Mouse (Mus musculus): ENCODE measurements around the gene Ccdc88a. TPM values are rescaled to one million over a fixed set of nuclear protein-coding genes. Genes with fewer than 3 reads are reported as not detected.

Gene Ccdc88a
- polyA plus RNA-seq, 1 experiment: 14.4 TPM

DNA sequence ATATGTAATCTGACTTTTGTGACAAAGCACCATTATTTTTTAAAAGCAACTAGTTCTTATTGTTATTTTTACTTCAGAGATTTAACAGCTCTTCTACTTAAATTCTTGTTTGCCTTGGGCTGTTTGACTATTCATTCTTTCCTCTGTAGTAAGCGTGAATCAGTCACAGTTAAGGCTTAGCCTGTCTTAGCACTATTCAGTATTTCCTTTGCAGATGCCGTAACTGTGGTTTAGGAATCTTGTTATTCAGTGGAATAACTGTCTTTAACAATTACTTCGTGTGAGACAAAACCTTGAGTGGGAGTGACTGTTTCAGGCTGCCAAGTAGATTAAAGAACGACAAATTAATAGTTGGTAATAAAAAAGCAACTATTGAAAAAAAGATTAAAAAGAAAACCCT lies 16.5 kb downstream of the Ccdc88a start:
- DNase-seq: no peak
- no peak overlapping the region for H3K4me3 ChIP-seq (replicated peaks; ENCODE audit: insufficient read depth, low read depth, low read length)
- 84% methylated on average over 4 of the region's 4 CpGs for WGBS
- no peaks in the 10 kb centered on the region; the same call in 1 of the 2 replicates for H3K27me3 ChIP-seq (ENCODE audit: control insufficient read depth, insufficient read depth, low read length)
- H3K4me1 ChIP-seq (ENCODE audit: control insufficient read depth, insufficient read depth, low read length): no peaks in the 10 kb centered on the region
- no peak overlapping the region for H3K27ac ChIP-seq (ENCODE audit: insufficient read depth, low read length)
- TF ChIP-seq POLR2A (IDR thresholded peaks at IDR 0.05; ENCODE audit: borderline replicate concordance, insufficient read depth, low read length): no peak

DNA sequence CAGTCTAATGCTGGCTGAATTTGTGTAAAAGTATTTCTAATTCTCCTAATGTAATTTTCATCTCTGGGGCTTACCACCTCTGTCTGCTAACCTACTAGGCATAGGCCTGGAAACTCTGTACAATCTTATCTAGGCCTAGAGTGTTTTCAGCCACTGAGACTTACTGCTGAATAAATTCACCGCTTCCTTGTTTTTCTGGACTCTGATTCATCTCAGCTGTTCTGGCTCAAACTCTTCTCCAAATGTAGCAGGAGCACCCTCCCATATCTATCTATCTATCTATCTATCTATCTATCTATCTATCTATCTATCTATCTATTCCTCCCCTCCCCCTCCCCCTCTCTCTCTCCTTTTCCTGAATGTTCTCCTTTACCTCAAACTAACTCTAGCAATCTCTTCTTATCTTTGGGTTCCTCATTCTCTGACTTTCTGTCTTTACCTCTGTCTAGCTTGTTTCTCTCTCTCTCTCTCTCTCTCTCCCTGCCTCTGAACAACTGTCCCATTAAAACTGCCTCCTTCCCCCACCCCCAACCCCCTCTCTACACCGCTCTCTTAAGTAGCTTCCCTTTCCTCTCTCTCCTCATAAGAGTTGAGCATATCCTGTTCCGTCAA lies 21.8 kb downstream of the Ccdc88a start:
- no peak for TF ChIP-seq POLR2A (IDR thresholded peaks at IDR 0.05; ENCODE audit: borderline replicate concordance, insufficient read depth, low read length)
- Histone ChIP-seq H3K27ac (ENCODE audit: insufficient read depth, low read length) (no peak overlapping the region), H3K4me1 (ENCODE audit: control insufficient read depth, insufficient read depth, low read length) (no peaks in the 10 kb centered on the region), H3K4me3 (replicated peaks; ENCODE audit: insufficient read depth, low read depth, low read length) (no peak overlapping the region), H3K27me3 (ENCODE audit: control insufficient read depth, insufficient read depth, low read length) (no peaks in the 10 kb centered on the region; the same call in 1 of the 2 replicates)
- WGBS: 95% methylated on average over 3 of the region's 3 CpGs
- no peak for DNase-seq

DNA sequence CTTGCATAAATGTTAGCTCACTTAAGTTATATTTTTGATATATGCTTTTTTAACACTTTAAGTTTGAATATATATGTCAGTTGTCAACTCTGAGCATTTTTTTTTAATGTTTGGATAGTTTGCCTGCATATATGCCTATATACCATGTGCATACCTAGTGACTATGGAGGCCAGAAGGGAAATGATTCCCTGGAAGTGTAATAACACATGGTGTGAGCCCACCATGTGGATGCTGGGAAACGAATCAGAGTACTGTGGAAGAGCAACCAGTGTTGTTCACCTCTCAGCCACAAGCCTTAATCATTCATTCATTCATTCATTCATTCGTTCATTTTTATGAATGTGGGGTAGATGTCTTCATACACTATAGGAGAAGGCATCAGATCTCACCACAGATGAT lies 26.9 kb downstream of the Ccdc88a start:
- 93% methylated on average over 2 of the region's 2 CpGs for WGBS
- TF ChIP-seq POLR2A (IDR thresholded peaks at IDR 0.05; ENCODE audit: borderline replicate concordance, insufficient read depth, low read length): no peak
- TF ChIP-seq CTCF (IDR thresholded peaks at IDR 0.05; ENCODE audit: borderline replicate concordance, insufficient read depth, low read depth, low read length): no peak
- no peaks in the 10 kb centered on the region for H3K4me1 ChIP-seq (ENCODE audit: control insufficient read depth, insufficient read depth, low read length)
- no peak overlapping the region for H3K27ac ChIP-seq (ENCODE audit: insufficient read depth, low read length)
- DNase-seq: no peak
- no peaks in the 10 kb centered on the region for H3K27me3 ChIP-seq (ENCODE audit: control insufficient read depth, insufficient read depth, low read length)
- no peak overlapping the region for H3K4me3 ChIP-seq (replicated peaks; ENCODE audit: insufficient read depth, low read depth, low read length)

DNA sequence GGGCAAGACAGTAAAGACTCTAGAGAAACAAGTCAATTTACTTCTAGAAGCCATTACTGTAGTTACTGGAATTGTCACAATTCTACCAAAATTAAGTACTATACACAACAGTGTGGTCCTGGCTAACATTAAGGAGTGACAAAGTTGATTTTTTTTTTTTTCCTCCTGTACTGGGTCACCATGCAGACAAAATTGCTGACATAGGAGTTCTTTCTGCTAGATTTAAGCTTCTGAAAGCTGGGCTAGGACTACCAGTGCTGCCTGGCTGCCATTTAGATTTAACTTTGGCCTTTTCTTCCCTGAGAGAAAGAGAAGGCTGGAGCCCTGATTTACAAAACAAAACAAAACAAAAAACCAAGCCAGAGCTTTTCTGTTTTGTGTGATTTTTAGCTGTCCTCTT lies 32.8 kb downstream of the Ccdc88a start:
- H3K4me3 ChIP-seq (replicated peaks; ENCODE audit: insufficient read depth, low read depth, low read length): no peak overlapping the region
- H3K4me1 ChIP-seq (ENCODE audit: control insufficient read depth, insufficient read depth, low read length): no peaks in the 10 kb centered on the region
- no peaks in the 10 kb centered on the region for H3K27me3 ChIP-seq (ENCODE audit: control insufficient read depth, insufficient read depth, low read length)
- H3K27ac ChIP-seq (ENCODE audit: insufficient read depth, low read length): no peak overlapping the region
- no peak for DNase-seq
- TF ChIP-seq CTCF (IDR thresholded peaks at IDR 0.05; ENCODE audit: borderline replicate concordance, insufficient read depth, low read depth, low read length) (no peak), POLR2A (IDR thresholded peaks at IDR 0.05; ENCODE audit: borderline replicate concordance, insufficient read depth, low read length) (no peak)

DNA sequence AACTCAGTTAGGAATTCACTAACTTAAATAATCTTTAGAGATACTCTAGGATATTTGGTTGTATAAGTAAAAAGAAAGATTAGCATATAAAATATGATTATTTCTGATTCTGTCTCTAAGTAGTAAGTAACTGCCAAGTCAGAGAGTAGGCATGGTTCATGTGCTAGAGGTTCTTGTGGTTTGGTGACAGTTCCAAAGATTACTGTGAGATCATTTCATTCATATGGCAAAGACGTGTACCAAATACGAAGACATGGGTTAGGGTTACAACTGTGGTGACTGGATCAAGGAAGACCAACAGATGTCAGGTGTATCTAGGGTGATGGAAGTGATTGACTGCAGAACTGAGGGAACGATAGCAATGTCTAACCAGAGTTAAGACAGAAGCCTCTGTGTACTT lies 50.0 kb downstream of the Ccdc88a start:
- DNase-seq: no peak
- no peak overlapping the region for H3K27ac ChIP-seq (ENCODE audit: insufficient read depth, low read length)
- H3K27me3 ChIP-seq (ENCODE audit: control insufficient read depth, insufficient read depth, low read length): no peaks in the 10 kb centered on the region
- TF ChIP-seq POLR2A (IDR thresholded peaks at IDR 0.05; ENCODE audit: borderline replicate concordance, insufficient read depth, low read length) (no peak), CTCF (IDR thresholded peaks at IDR 0.05; ENCODE audit: borderline replicate concordance, insufficient read depth, low read depth, low read length) (no peak)
- WGBS: 95% methylated on average over 3 of the region's 3 CpGs
- H3K4me1 ChIP-seq (ENCODE audit: control insufficient read depth, insufficient read depth, low read length): no peaks in the 10 kb centered on the region
- H3K4me3 ChIP-seq (replicated peaks; ENCODE audit: insufficient read depth, low read depth, low read length): no peak overlapping the region

DNA sequence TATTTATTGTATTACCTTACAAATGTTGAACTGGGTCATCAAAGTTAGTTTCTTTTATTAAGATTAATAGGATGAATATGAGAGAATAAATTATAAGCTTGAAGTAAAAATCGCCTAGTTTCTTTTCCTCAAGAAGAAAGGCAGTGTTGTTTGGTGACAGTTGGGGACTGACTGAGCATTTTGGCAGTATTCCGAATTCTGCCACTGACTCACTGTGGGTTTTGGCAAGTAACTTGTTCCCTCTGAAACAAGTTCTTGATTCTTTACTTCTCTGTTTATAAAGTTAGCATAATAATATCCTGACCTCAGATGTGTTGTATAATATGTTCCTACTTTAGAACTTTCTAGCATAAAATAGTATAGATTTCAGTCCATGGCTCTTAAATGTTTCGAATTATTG lies 55.3 kb downstream of the Ccdc88a start:
- Histone ChIP-seq H3K4me3 (replicated peaks; ENCODE audit: insufficient read depth, low read depth, low read length) (no peak overlapping the region), H3K27me3 (ENCODE audit: control insufficient read depth, insufficient read depth, low read length) (no peaks in the 10 kb centered on the region), H3K27ac (ENCODE audit: insufficient read depth, low read length) (no peak overlapping the region), H3K4me1 (ENCODE audit: control insufficient read depth, insufficient read depth, low read length) (no peaks in the 10 kb centered on the region)
- WGBS: 30% methylated on average over 3 of the region's 3 CpGs
- no peak for TF ChIP-seq POLR2A (IDR thresholded peaks at IDR 0.05; ENCODE audit: borderline replicate concordance, insufficient read depth, low read length)
- no peak for TF ChIP-seq CTCF (IDR thresholded peaks at IDR 0.05; ENCODE audit: borderline replicate concordance, insufficient read depth, low read depth, low read length)
- peak in 1 of 2 experiments; percentile 61 for DNase-seq

DNA sequence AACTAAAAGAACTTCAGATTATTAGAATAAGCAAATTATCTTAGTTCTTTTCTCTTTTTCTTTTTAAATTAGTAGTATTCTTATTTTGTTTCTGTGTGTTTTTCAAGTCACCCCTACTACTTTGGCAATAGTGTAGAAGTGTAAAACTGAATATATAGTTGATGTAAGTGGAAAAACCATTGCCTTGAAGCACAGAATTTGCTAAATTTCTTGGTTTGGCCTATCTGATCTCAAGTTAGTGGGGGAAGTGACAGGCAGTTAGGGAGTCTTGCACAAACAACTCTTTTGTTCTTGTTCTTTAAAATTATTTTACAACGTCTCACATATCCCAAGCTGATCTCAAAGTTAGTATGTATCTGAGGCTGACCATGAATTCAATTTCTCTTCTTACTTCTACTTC lies 57.6 kb downstream of the Ccdc88a start:
- H3K4me3 ChIP-seq (replicated peaks; ENCODE audit: insufficient read depth, low read depth, low read length): no peak overlapping the region
- no peaks in the 10 kb centered on the region for H3K4me1 ChIP-seq (ENCODE audit: control insufficient read depth, insufficient read depth, low read length)
- no peak overlapping the region for H3K27ac ChIP-seq (ENCODE audit: insufficient read depth, low read length)
- DNase-seq: no peak
- WGBS: 97% methylated on average over 1 of the region's 1 CpGs
- TF ChIP-seq POLR2A (IDR thresholded peaks at IDR 0.05; ENCODE audit: borderline replicate concordance, insufficient read depth, low read length) (no peak), CTCF (IDR thresholded peaks at IDR 0.05; ENCODE audit: borderline replicate concordance, insufficient read depth, low read depth, low read length) (no peak)
- no peaks in the 10 kb centered on the region for H3K27me3 ChIP-seq (ENCODE audit: control insufficient read depth, insufficient read depth, low read length)

DNA sequence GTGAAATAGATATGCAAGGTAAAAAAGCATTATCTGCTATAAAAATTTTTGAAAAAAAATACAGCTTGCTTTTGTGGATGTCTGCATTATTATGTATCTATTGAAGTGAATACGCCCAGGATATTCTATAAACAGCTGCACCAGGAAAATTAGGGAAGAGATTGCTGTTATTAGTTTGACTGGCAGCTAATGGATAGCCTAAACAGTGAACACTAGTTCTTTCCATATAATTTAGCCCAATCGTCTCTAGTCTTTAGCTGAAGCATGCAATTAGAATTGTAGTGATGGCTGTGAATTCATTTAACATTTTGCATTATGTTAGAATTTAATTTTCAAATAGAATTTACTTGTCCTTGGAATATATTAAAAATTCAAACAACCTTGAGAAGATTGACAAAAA lies 75.3 kb downstream of the Ccdc88a start:
- WGBS: 89% methylated on average over 2 of the region's 2 CpGs
- Histone ChIP-seq H3K4me3 (replicated peaks; ENCODE audit: insufficient read depth, low read depth, low read length) (no peak overlapping the region), H3K27me3 (ENCODE audit: control insufficient read depth, insufficient read depth, low read length) (no peaks in the 10 kb centered on the region), H3K4me1 (ENCODE audit: control insufficient read depth, insufficient read depth, low read length) (no peaks in the 10 kb centered on the region), H3K27ac (ENCODE audit: insufficient read depth, low read length) (no peak overlapping the region)
- no peak for DNase-seq
- TF ChIP-seq CTCF (IDR thresholded peaks at IDR 0.05; ENCODE audit: borderline replicate concordance, insufficient read depth, low read depth, low read length): no peak
- no peak for TF ChIP-seq POLR2A (IDR thresholded peaks at IDR 0.05; ENCODE audit: borderline replicate concordance, insufficient read depth, low read length)
